Mouse (Mus musculus) midbrain, embryonic 16.5 days (tissue): Measurements from ENCODE around the gene Fam168a. TPM values are rescaled to one million over a fixed set of nuclear protein-coding genes. Genes with fewer than 3 reads are reported as not detected.

Experiments
- ATAC-seq: fragments of 200-750 bp; cut with Nextera tagmentation; 2 replicates; pipeline ENCODE4 v1.8.0; 2017; ENCODE audit warnings: moderate TSS enrichment
- H3K27ac ChIP-seq: fragments of 300-500 bp; sonication (generic); 2 replicates; pipeline ENCODE4 v1.5.1; 2014; ENCODE audit warnings: mild to moderate bottlenecking, low read length, mixed read lengths
- H3K27me3 ChIP-seq: fragments of 300-500 bp; sonication (generic); 2 replicates; pipeline ENCODE4 v1.6.1; 2014; ENCODE audit warnings: low read depth, low read length, mixed read lengths; ENCODE audit not compliant: control insufficient read depth, insufficient read depth
- H3K36me3 ChIP-seq: fragments of 300-500 bp; sonication (generic); 2 replicates; pipeline ENCODE4 v1.6.1; 2014; ENCODE audit warnings: mild to moderate bottlenecking, low read length, moderate library complexity, mixed read lengths; ENCODE audit not compliant: control insufficient read depth, insufficient read depth
- H3K4me1 ChIP-seq: fragments of 300-500 bp; sonication (generic); 2 replicates; pipeline ENCODE4 v1.6.1; 2014; ENCODE audit warnings: mild to moderate bottlenecking, low read length, mixed read lengths; ENCODE audit not compliant: control insufficient read depth, insufficient read depth
- H3K4me2 ChIP-seq: fragments of 300-500 bp; sonication (generic); 2 replicates; pipeline ENCODE4 v1.6.1; 2014; ENCODE audit warnings: mild to moderate bottlenecking, low read length, mixed read lengths
- H3K4me3 ChIP-seq: fragments of 300-500 bp; sonication (generic); 2 replicates; pipeline ENCODE4 v1.5.1; 2014; ENCODE audit warnings: low read depth, mild to moderate bottlenecking, low read length, moderate library complexity, mixed read lengths
- H3K9ac ChIP-seq: fragments of 300-500 bp; sonication (generic); 2 replicates; pipeline ENCODE4 v1.6.1; 2014; ENCODE audit warnings: low read depth, low read length, mixed read lengths
- H3K9me3 ChIP-seq: fragments of 300-500 bp; sonication (generic); replicated peaks from 2 replicates; pipeline ENCODE4 v1.6.1; 2014; ENCODE audit warnings: mild to moderate bottlenecking, low read length, mixed read lengths; ENCODE audit not compliant: control insufficient read depth, poor library complexity, severe bottlenecking
- WGBS: fragments of 180-500 bp; shearing (Covaris S2); extraction: QIAGEN DNeasy Blood & Tissue Kit; methylation state at CpG from one replicate; pipeline ENCODE4 v1.1.7; 2014; 5-methylcytosine and 5-hydroxymethylcytosine counted together
- polyA plus RNA-seq: library from polyadenylated mRNA; unstranded; fragments of >200 nt; fragmentation: Nextera tagmentation; extraction: Ambion mirVana; gene quantifications from 2 replicates; pipeline ENCODE4 v1.2.1, GENCODE M21; 2015

The Fam168a gene
- polyA plus RNA-seq, 1 experiment from 2014 or later, result 100 TPM

- no peak overlapping the region for H3K4me3 ChIP-seq
- no peak overlapping the region for H3K4me2 ChIP-seq
- H3K9ac ChIP-seq, result no peak overlapping the region
- peak overlapping the region; percentile 41; the same call in 1 of the 2 replicates for H3K27ac ChIP-seq
- 85% methylated on average over 2 of the region's 2 CpGs for WGBS
- peaks cover 18% of the 10 kb centered on the region for H3K4me1 ChIP-seq
- ATAC-seq, result no peak
- no peaks in the 10 kb centered on the region for H3K9me3 ChIP-seq
- H3K36me3 ChIP-seq, result 0 out of 2 replicates have a peak, but pooled peaks cover 2% of the 10 kb centered on the region
- H3K27me3 ChIP-seq, result no peaks in the 10 kb centered on the region
These were observed 111.0 kb downstream of the Fam168a start for GRCm38 (mm10) chr7:100817442-100817760.

DNA sequence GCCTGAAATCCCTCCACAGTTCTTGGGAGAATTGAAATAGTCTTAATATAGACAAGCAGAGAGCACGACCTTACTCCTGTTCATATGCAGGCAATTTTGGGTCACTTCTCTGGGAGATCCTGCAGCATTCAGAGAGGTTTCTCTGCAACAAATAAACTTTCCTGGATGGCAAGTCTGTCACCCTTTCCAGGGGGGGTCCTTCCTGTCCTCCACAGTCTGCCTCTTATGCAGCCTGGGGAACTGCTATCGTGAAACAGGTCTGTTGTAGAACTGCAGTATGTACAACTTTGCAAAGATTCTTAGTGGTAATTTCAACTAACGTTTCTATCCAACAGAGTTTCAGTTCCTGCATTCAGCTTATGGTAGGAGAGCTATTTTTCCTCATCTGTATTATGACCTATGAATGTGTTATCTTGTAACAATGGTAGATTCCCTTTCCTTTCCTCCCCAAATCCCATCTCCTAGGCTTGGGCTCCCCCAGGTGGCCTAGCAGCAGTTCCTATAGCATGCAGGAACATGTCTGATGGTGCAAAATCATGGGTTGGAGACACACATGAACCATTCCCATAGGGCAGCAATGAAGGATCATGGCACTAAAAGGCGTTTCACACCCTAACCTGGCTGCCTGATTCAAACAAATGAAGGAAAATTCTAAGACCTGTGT, 112.1 kb downstream of the Fam168a start:
- H3K4me1 ChIP-seq, result peaks cover 18% of the 10 kb centered on the region
- H3K4me2 ChIP-seq, result no peak overlapping the region
- H3K27me3 ChIP-seq, result no peaks in the 10 kb centered on the region
- ATAC-seq, result no peak
- no peak overlapping the region for H3K27ac ChIP-seq
- H3K4me3 ChIP-seq, result no peak overlapping the region
- WGBS, result 96% methylated on average over 4 of the region's 4 CpGs
- no peak overlapping the region for H3K9ac ChIP-seq
- H3K9me3 ChIP-seq, result no peaks in the 10 kb centered on the region
- H3K36me3 ChIP-seq, result 0 out of 2 replicates have a peak, but pooled peaks cover 2% of the 10 kb centered on the region

GRCm38 (mm10) chr7:100824661-100825060, 118.2 kb downstream of the Fam168a start:
- H3K27me3 ChIP-seq, result no peaks in the 10 kb centered on the region
- H3K27ac ChIP-seq, result no peak overlapping the region
- H3K4me3 ChIP-seq, result no peak overlapping the region
- no peak overlapping the region for H3K9ac ChIP-seq
- H3K4me2 ChIP-seq, result no peak overlapping the region
- H3K4me1 ChIP-seq, result no peaks in the 10 kb centered on the region
- H3K36me3 ChIP-seq, result peaks cover 4% of the 10 kb centered on the region; the same call in 1 of the 2 replicates
- no peak for ATAC-seq
- no peaks in the 10 kb centered on the region for H3K9me3 ChIP-seq
- 96% methylated on average over 3 of the region's 3 CpGs for WGBS

- Histone ChIP-seq H3K9me3 (no peaks in the 10 kb centered on the region), H3K36me3 (peaks cover 6% of the 10 kb centered on the region; the same call in 1 of the 2 replicates), H3K4me3 (no peak overlapping the region), H3K27ac (no peak overlapping the region), H3K4me2 (no peak overlapping the region), H3K9ac (no peak overlapping the region), H3K4me1 (no peaks in the 10 kb centered on the region), H3K27me3 (no peaks in the 10 kb centered on the region)
- ATAC-seq, result no peak
- 89% methylated on average over 2 of the region's 2 CpGs for WGBS
These were observed 122.1 kb downstream of the Fam168a start for GRCm38 (mm10) chr7:100828549-100828948.

DNA sequence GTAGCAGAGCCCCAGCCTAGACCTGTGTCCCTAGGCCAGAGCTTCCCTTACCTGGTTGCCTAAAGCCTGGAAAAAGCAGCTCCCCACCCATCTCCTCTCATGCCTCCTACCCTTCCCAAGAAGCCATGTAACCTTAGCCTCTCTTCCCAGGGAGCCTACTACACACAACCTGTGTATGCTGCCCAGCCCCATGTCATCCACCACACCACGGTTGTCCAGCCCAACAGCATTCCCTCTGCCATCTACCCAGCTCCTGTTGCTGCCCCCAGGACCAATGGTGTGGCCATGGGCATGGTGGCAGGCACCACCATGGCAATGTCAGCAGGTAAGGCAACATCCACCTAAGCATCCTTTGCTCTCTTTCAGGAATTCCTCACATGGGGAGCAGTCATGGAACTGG, 127.4 kb downstream of the Fam168a start:
- Histone ChIP-seq H3K36me3 (peaks cover 19% of the 10 kb centered on the region), H3K27ac (no peak overlapping the region), H3K4me2 (no peak overlapping the region), H3K4me1 (no peaks in the 10 kb centered on the region), H3K9me3 (no peaks in the 10 kb centered on the region), H3K4me3 (no peak overlapping the region), H3K9ac (no peak overlapping the region), H3K27me3 (no peaks in the 10 kb centered on the region)
- 100% methylated on average over 1 of the region's 1 CpGs for WGBS
- ATAC-seq, result no peak

GRCm38 (mm10) chr7:100835168-100835567, 128.7 kb downstream of the Fam168a start:
- Histone ChIP-seq H3K27me3 (no peaks in the 10 kb centered on the region), H3K9ac (no peak overlapping the region), H3K4me2 (no peak overlapping the region), H3K9me3 (no peaks in the 10 kb centered on the region), H3K4me1 (no peaks in the 10 kb centered on the region), H3K27ac (no peak overlapping the region), H3K36me3 (peaks cover 19% of the 10 kb centered on the region), H3K4me3 (no peak overlapping the region)
- WGBS, result 93% methylated on average over 7 of the region's 7 CpGs
- no peak for ATAC-seq

GRCm38 (mm10) chr7:100835711-100836110, 129.3 kb downstream of the Fam168a start:
- H3K27ac ChIP-seq, result no peak overlapping the region
- H3K36me3 ChIP-seq, result peaks cover 19% of the 10 kb centered on the region
- no peak overlapping the region for H3K9ac ChIP-seq
- no peak for ATAC-seq
- WGBS, result 89% methylated on average over 6 of the region's 6 CpGs
- H3K4me2 ChIP-seq, result no peak overlapping the region
- no peaks in the 10 kb centered on the region for H3K4me1 ChIP-seq
- no peaks in the 10 kb centered on the region for H3K27me3 ChIP-seq
- no peak overlapping the region for H3K4me3 ChIP-seq
- H3K9me3 ChIP-seq, result no peaks in the 10 kb centered on the region

GRCm38 (mm10) chr7:100836657-100837056, 130.2 kb downstream of the Fam168a start:
- no peak for ATAC-seq

DNA sequence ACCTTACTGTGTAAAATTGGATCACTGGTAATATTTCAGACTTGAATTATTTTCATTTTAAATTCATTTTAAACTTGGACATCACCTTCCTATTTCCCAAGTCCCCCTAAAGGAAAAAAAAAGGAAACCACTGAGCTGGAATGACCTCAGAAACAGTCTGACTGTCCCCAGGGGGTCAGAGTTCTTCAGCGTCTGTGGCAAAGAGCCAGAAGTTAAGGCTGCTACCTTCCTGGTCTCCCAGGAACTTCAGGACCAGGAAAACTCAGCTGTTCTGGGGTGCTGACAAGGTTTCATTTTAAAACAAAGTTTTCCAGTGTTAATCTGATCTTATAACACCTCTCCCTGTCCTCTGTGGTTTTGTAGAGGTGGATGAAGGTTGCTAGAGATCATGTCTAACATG, 131.3 kb downstream of the Fam168a start:
- WGBS, result 55% methylated on average over 1 of the region's 1 CpGs
- H3K9ac ChIP-seq, result no peak overlapping the region
- peaks cover 20% of the 10 kb centered on the region for H3K36me3 ChIP-seq
- no peak overlapping the region for H3K4me3 ChIP-seq
- H3K9me3 ChIP-seq, result no peaks in the 10 kb centered on the region
- H3K4me1 ChIP-seq, result no peaks in the 10 kb centered on the region
- H3K27me3 ChIP-seq, result no peaks in the 10 kb centered on the region
- no peak overlapping the region for H3K4me2 ChIP-seq
- no peak for ATAC-seq
- no peak overlapping the region for H3K27ac ChIP-seq

More at GRCm38 (mm10) chr7:100836657-100837056, 130.2 kb downstream of the Fam168a start:
- no peaks in the 10 kb centered on the region for H3K27me3 ChIP-seq
- no peaks in the 10 kb centered on the region for H3K9me3 ChIP-seq
- H3K4me1 ChIP-seq, result no peaks in the 10 kb centered on the region
- no peak overlapping the region for H3K27ac ChIP-seq
- WGBS, result 93% methylated on average over 10 of the region's 10 CpGs
- H3K4me3 ChIP-seq, result no peak overlapping the region
- H3K36me3 ChIP-seq, result peaks cover 17% of the 10 kb centered on the region
- no peak overlapping the region for H3K9ac ChIP-seq
- no peak overlapping the region for H3K4me2 ChIP-seq
